Mouse (Mus musculus) adrenal gland, postnatal 4 days (tissue): ENCODE results near the gene 1110051M20Rik. TPM values are rescaled to one million over a fixed set of nuclear protein-coding genes. Genes with fewer than 3 reads are reported as not detected.

ENCODE experiments used
- DNase-seq, 2 experiments: peaks; one replicate each; pipeline ENCODE4 v3.0.0; 2021 to 2022; ENCODE audit warnings: low spot score in 2 of 2, mixed read lengths in 2 of 2
- total RNA-seq, 2 experiments: library from RNA; stranded (reverse); gene quantifications; 2 replicates each; pipeline ENCODE4 v1.2.3; 2021

The 1110051M20Rik gene
- total RNA-seq, 2 experiments from 2014 or later = 24.7 to 30.2 TPM

DNA sequence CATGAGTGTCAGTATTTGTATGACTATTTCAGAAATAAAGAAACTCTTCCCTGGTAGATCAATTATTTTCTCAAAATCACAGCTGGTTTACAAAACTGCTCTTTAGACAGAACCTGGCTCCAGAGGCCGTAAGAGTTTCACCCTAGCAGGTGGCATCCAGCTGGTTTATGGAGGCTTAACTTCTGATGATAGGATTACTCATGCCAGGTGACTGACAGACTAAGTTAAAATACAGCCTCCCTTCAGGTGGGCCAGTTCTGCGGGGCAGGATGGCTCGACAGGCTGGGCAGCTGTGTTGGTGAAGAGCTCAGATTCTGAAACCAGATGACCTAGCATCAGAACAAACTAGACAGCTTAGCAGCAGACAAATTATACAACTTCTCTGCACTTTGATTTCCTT, 135.0 kb downstream of the 1110051M20Rik start:
- no peak for DNase-seq

DNA sequence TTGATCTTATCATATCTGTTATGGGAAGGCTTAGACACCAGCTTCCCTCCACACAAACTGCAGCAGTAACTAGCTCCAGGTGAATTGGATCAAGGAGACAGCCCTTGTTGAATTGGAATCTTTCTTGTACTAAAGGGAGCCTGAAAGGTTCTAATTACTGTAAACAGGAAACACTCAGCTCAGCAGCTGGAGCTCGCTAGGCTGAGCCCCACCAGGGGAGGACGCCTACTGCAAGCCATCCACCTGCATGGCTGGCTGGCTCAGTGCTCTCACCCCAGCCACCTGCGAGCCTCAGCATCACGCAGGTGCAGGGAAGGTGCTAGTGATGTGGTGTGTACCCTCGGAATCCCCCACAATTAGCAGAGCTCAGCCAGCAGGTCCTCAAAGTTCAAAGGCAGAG, 135.8 kb downstream of the 1110051M20Rik start:
- no peak for DNase-seq

DNA sequence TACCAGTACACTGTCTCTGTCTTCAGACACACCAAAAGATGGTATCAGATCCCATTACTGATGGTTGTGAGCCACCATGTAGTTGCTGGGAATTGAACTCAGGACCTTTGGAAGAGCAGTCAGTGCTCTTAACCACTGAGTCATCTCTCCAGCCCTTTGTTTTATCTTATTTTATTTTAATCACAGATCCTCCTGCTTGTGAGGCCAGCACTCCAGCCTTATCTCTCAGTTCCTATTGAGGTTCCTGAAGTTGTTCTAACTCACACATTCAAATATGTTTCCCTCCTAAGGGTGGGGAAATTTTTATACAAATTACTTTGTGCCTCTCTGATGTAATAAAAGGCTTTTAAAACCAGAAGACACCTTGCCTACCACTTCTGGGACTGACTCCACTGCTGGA, 137.9 kb downstream of the 1110051M20Rik start:
- no peak for DNase-seq

DNA sequence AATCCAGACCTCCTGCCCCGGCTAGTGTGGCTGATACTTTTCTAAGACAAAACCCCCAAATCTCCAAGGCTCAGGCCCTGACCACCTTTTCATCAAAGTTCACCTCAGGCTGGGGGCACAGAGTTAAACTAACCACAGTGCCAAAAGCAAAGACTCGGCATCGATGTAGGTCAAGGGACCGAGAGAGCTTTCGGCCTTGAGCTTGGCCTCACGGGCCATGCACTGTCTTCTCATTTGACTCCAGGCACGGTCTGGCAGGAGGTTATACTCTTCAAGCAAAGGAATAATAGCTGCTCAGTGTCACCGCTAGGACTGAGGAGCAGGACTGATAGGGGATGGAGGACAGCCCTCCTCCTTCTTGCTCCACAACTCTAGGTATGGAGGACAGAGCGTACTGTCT, 138.6 kb downstream of the 1110051M20Rik start:
- no peak for DNase-seq

DNA sequence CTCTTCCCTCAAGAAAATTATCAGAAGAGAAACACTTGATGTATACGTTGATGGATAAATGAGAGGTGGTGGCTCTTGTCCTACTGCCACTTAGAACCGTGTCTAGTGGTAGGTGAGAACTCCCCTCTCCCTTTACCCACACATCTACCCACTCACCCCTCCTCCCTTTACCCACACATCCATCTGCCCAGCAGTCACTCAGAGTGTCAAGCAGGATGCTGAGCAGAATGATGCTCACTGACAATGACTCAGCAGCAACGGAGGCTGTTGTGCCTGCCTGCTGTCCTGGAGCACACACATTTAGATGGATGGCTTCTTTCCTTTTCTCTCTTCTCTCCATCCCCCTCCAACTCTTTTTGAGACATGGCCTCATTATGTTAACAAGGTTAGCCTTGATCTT, 141.7 kb downstream of the 1110051M20Rik start:
- no peak for DNase-seq

DNA sequence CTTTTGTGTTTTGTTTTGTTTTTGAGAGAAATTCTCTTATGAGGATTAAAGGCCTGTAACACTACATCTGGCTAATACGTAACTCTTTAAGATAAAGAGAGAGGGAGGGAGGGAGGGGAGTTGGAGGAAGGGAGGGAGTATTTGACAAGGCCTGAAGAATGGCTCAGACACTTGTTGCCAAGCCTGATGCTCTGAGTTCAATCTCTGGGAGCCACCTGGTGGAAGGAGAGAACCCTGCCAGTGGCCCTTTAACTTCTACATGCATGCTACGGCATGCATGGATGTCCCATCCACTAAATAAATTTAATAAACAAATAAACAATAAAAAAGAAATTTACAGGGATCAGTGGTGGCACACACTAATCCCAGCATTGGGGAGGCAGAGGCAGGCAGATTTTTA, 142.7 kb downstream of the 1110051M20Rik start:
- DNase-seq = no peak

DNA sequence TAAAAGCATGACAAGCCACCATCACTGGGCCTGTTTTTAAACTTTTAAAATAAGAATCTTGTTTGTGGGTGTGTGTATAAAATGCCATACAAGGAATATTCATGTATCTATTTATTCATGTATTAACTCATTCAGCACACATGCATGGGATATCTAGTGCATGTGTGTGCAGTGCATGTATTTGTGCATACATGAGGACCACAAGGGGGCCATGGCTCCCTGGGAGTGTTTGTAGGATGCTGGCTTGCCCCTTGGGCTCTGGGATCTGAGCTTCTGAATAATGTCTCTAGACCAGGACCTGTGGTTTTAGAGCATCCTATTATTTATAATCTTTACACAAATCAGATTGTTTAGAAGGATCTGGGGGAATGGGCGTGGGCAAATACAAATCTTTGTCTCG, 143.7 kb downstream of the 1110051M20Rik start:
- DNase-seq = no peak

DNA sequence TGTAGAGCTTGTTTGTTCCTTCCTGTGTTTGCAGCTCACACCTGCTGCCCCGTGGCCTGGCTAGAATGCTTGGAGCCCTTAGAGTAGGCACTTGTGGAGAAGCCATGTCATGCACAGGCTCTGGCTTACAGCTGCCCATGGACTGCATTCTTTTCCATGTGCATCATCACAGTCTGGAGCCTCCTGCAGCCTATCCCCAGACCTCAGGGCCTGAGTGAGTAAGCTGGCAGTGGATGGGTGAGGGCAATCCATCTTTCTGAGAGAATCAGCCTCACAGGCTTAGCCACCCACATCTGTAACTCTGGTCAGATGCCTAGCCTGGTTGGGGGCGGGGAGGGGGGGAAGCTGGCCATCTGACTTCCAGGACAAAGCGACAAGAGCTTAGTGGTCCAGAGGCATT, 145.3 kb downstream of the 1110051M20Rik start:
- no peak for DNase-seq

DNA sequence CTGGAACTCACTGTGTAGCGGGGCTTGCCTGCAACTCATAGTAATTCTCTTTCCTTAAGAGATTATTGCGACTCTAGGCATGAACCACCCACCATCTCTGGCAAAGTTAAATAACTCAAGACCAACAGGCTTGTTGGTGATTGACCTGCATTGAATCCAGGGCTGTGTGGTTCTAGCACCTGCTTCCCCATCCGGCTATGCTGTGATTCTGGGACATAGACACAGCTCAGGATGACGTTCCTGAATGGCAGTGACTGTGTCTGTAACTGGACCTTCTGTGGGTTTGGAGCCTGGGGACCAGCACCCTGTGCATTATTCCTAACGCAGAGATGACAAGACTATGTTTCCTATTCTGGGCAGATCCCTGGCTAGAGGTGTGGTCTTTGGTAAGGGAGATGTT, 148.6 kb downstream of the 1110051M20Rik start:
- DNase-seq = no peak

DNA sequence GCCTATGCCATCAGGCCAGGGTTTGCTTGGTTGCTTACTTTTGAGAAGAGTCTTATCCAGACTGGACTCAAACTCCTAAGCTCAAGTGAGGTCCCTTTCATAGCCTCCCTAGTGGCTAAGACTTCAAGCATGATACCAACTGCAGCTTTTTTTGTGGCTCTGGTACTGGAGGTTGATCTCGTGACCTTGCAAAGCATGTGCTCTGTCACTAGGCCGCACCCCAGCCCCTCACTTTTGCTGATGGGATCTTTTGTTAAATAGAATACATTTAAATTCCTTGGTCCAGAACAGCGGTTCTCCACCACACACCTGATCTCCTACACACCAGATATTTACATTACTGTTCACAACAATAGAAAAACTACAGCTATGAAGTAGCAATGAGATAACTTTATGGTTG, 150.3 kb downstream of the 1110051M20Rik start:
- no peak for DNase-seq

DNA sequence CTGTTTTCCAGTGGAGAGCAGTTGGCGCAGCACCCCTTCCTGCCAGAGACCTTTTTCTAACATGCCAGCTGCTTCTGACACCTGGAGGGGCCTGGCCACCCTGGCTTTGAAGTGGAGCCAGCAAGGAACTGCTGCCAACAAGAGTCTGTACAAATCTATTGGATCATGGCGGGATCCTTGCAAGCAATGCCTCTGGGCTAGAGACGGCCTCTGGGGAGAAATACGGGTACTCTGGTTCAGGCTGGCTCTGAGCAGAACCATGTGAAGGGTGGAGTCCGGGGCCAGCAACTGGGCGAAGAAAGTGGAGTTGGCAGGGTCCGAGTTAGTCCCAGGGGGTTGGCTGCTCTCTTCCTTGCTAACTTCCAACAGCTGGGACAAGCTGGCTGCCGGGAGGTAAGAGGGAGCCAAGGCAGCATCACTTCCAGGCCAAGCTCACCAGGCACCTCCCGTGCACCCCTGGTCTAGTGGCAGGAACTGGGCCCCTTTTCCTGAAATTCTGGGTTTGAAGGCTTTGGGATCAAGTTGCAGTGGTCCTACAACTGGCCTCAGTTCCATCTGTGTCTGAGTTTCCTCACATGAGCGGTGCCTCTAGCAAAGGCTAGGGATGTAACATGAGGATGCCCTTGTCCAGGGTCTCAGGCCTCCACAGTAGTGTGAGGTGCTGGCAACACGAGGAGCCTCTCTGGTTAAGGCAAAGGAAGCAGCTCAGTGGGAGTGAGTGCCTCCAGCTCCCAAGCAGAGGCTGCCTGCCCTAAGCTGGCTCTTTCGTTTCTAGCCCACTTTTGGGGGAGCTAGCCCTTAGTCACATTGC, 153.1 kb downstream of the 1110051M20Rik start:
- DNase-seq = no peak

DNA sequence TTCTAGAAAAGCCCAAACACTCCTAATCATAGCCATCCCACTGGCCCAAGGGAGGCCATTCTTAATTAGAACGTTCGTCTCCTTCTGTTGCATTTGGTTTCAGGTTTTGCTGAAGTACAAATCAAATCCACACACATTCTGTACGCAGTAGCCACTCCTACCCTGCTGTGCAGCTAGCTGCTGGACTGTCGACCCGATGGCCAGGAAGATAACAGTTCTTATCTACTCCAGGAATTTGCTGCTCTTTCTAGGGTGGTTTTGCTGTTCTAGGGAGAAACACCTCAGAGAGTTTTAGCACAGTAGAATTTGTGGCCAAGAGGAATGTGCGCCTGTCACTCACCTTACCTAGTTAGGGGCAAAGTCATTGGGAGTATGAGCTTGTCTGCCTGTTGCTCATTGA, 156.9 kb downstream of the 1110051M20Rik start:
- DNase-seq = no peak

DNA sequence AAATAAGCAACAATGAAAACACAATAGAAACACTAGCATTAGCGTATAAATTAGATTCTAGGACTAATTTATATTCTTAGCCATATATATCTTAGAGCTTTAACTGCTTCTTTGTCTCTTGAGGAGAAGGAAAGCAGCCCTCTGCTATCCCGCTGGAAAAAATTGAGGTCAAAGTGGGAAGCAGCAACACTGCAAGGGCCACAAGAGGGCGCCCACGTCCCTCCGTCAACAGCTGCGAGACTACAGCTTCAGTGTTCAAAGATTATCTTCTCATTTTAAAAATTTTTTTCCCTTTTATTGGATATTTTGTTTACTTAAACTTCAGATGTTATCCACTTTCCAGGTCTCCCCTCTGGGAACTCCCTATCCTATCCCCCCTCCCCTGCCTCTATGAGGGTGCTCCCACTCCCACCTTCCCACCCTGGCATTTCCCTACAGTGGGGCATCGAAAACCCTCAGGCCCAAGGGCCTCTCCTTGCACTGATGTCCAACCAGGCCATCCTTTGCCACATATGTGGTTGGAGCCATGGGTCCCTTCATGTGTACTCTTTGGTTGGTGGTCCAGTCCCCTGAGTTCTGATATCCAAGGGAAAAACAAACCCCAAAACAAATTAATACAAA, 158.5 kb downstream of the 1110051M20Rik start:
- DNase-seq = peak; percentile 57 to 73

DNA sequence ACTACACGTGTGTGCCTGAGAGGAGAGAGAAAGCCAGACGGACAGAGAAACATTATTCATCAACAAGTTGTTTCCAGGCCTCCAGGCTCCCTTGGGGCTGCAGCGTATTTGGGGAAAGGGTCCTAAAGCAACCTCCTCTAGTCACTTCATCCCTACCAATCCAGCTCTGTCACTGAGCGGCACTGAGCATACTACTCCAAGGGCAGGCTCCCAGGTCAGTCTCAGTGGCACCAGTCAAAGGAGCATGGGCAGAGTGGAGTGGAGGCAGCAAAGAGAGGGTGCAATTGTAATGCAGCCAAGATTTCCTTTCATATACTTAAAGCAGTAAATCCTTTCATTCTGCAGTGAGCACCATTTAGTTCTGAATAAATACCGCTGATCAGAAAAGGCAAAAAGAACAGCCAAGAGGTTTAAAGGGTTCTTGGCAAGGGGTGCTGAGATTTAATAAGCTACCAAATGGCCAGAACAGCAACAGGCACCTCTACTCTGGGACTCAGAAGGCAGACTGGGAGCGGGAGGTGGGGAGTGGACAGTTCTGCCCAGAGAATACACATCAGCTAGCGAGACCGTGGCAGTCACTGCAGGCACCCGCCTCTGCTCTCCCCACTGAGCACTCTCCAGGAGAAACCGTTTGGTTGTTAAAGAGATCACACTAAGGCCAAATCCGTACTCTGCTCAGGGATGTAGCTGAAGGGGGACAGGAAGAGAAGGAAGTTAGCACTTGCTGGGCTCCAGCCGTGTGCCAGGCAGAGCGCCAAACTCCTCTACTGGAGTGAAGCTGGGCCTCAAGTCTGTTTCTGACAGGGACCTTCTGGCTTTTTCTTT, 159.9 kb downstream of the 1110051M20Rik start:
- no peak for DNase-seq

DNA sequence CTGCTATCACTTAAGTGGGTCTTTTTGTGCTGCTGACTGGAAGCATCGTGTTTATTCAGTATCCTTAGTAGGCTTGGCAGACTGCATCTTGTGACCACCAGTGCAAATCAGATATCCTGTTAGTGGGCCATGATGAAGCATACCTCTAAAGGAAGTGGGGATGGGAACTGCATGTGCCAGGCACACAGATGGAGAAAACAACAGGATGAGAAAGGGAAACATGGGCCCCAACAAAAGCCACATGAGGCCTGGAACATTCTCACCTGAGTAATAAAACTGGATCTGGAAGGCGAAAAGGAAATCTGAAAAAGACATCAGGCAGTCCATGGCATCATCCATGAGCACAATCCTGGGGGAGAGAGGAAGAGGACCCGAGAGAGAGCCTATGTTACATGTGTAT, 160.5 kb downstream of the 1110051M20Rik start:
- DNase-seq = no peak

DNA sequence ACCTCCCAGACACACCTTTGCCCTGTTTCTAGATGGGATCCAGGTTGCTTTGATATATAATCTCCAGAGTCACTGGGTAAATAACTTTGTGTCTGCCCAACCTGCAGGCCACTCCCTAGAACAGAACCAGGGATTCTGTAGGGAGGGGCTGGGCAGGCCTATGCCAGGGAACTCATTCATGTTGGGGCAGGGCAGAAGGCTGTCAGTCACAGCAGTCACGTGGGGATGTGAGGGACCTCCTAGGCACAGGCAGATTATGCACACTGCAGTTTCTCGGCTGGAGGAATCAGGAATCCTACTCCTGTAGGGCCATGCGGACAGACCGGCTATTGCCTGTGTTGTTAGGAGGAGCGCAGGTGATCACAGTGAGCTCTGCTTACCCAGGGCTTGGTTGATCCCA, 163.1 kb downstream of the 1110051M20Rik start:
- DNase-seq = no peak

DNA sequence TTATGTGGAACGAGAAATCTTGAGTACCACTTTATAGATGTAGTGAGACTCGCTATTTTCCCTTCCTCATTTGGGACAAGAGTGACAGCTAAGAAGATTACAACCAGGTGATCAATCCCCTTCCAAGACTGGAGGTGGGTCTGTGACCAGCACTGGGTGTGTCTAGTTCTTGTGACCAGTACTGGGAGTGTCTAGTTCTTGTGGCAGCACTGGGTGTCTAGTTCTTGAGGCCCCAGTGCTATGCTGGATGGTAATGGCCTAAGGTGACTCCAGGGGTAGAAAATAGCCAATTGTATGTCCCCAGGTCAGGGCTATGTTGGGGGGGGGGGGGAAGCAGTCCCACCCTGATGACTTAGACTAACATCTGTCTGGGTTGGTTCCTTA, 165.1 kb downstream of the 1110051M20Rik start:
- no peak for DNase-seq

DNA sequence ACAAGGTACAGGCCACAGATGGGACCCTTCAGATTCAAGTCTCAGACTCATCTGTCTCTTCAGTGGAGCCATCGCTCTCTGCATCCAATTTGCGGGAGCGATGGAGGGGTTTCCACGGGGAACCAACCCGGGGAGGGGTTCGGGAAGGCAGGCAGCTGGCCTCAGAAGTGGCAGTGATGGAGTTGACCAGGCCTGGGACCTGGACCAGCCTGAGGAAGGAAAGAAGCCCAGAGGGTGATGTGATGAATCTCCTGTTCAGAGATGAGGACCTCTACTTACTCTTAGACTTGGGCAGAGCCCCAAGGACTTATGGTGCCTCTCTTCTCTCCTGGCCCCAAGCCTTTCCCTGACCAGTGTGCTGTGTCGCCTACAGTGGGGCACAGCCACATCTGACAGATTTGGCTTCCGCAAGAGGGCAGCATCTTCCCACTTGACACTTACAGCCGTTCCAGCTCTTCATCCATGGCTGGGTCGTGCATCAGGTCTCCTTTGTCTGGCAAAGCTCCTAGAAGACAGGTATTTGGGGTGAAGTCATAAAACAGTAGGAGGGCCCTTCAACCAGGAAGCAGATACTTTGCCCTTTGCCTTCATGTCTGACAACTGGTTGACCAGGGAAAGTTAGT, 165.6 kb downstream of the 1110051M20Rik start:
- no peak for DNase-seq

DNA sequence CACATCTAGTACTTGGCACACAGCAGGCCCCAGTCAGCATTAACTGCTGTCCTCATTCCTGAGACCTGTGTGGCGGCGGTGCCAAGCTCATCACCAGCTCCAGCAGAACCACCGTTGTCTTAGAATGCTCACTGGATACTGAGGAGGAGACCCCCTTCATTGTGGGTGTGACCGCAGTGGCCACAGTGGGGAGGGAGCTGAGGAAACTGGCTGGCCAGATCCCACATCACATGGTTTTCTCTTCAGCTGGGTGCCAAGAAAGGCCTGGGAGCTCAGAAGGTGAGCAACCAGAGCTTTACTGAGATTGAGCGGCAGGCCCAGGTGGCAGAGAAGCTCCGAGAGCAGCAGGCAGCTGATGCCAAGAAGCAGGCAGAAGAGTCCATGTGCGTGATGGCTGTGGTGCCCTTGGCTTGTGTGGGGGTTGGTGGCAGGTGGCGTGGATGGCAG, 174.8 kb downstream of the 1110051M20Rik start:
- no peak for DNase-seq

DNA sequence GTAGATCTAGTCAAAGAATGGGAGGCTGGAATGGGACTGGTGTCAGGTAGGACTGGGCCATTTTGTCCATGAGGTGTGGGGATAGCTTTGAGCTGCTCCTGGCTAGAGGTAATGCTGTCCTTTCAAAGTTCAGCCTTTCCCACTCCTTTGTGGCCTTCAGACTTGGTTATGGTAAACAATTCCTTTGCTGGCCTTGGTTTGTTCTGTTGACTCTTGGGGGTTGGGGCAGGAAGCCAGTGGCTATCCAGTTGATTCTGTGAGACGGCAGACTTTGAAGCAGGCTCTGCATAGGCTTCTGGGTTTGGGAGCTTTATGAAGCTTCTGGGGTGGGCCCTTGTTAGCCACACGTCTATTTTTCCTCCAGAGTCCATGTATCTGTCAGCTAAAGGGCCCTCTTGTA, 175.8 kb downstream of the 1110051M20Rik start:
- DNase-seq = no peak

DNA sequence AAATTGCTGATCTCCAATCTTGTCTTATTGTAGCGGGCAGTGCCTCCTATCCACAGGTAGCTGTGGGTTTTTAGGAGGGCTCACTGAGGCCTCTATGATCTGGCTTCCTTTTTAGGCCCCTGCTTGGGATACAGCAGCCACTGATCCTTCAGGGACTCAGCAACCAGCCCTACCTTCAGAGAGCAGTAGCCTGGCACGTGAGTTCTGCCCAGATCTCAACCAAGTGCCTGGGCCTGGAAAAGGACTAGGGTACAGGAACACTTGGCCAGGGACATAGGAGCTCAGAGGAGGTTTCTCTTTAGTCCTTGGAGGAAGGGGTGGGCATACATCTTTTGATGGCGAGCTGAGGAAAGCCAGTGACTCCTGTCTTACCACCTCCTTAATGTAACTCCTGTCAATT, 176.5 kb downstream of the 1110051M20Rik start:
- no peak for DNase-seq
